Mouse (Mus musculus): ENCODE data around the gene Kmt2b.

DNA sequence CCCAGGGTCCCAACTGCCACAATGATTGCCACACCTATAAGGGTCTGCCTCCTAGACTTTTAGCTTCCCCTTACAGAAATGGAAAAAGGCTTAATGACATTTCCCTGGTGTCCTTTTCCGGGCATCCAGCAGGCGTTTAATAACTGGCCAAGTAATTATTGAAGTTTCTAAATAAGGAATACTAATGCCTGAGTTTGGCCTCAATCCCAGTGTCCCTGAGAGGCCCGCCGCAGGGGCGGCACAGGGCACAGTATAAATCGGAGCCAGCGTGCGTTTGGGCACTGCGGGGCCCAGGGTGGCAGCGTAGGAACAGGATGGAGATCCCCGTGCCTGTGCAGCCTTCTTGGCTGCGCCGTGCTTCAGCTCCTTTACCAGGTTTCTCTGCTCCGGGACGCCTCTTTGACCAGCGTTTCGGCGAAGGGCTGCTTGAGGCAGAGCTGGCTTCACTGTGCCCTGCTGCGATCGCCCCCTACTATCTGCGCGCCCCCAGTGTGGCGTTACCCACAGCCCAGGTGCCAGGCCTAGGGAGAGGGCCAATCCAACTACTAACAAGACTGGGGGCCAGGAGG lies 35.4 kb downstream of the Kmt2b start:
- TF ChIP-seq CTCF (IDR thresholded peaks at IDR 0.05; ENCODE audit: control insufficient read depth, insufficient read depth, insufficient replicate concordance, low read depth, low read length) (no peak), POLR2A (IDR thresholded peaks at IDR 0.05; ENCODE audit: control insufficient read depth, low read depth, low read length) (no peak)

Data from testis, adult 2 months (tissue).